Mouse (Mus musculus) forebrain, postnatal 0 days (tissue): ENCODE data around the gene Ppm1f. TPM values are rescaled to one million over a fixed set of nuclear protein-coding genes. Genes with fewer than 3 reads are reported as not detected.

Experiments used
- ATAC-seq: fragments of 200-750 bp; cut with Nextera tagmentation; 2 replicates; pipeline ENCODE4 v1.8.0; 2017; ENCODE audit warnings: mild to moderate bottlenecking, moderate library complexity
- DNase-seq: peaks from one replicate; pipeline ENCODE4 v3.0.0-alpha.2; 2015
- H3K27ac ChIP-seq: fragments of 300-500 bp; sonication (generic); 2 replicates; pipeline ENCODE4 v1.5.1; 2014; ENCODE audit warnings: low read depth, mild to moderate bottlenecking, antibody characterized with exemption, low read length, moderate library complexity, mixed read lengths
- H3K27me3 ChIP-seq: fragments of 300-500 bp; sonication (generic); 2 replicates; pipeline ENCODE4 v1.6.1; 2014; ENCODE audit warnings: mild to moderate bottlenecking, low read length, mixed read lengths; ENCODE audit not compliant: insufficient read depth
- H3K36me3 ChIP-seq: fragments of 300-500 bp; sonication (generic); 2 replicates; pipeline ENCODE4 v1.6.1; 2014; ENCODE audit warnings: mild to moderate bottlenecking, moderate library complexity; ENCODE audit not compliant: insufficient read depth
- H3K4me1 ChIP-seq: fragments of 300-500 bp; sonication (generic); 2 replicates; pipeline ENCODE4 v1.6.1; 2014; ENCODE audit warnings: antibody characterized with exemption; ENCODE audit not compliant: insufficient read depth
- H3K4me2 ChIP-seq: fragments of 300-500 bp; sonication (generic); 2 replicates; pipeline ENCODE4 v1.6.1; 2014; ENCODE audit warnings: low read depth, mild to moderate bottlenecking, moderate library complexity
- H3K4me3 ChIP-seq: fragments of 300-500 bp; sonication (generic); 2 replicates; pipeline ENCODE4 v1.5.1; 2014; ENCODE audit warnings: low read depth, low read length, mixed read lengths
- H3K9ac ChIP-seq: fragments of 300-500 bp; sonication (generic); 2 replicates; pipeline ENCODE4 v1.6.1; 2014; ENCODE audit warnings: mild to moderate bottlenecking
- H3K9me3 ChIP-seq: fragments of 300-500 bp; sonication (generic); 2 replicates; pipeline ENCODE4 v1.6.1; 2016; ENCODE audit warnings: low read length
- CTCF ChIP-seq: sonication (generic); IDR thresholded peaks from 2 replicates; pipeline ENCODE4 v1.5.1; 2016; ENCODE audit warnings: antibody characterized with exemption, control low read depth, low read depth
- WGBS: fragments of 180-500 bp; shearing (Covaris S2); extraction: QIAGEN DNeasy Blood & Tissue Kit; methylation state at CpG from one replicate; pipeline ENCODE4 v1.1.7; 2014; 5-methylcytosine and 5-hydroxymethylcytosine counted together
- polyA plus RNA-seq: library from polyadenylated mRNA; unstranded; fragments of >200 nt; fragmentation: Nextera tagmentation; extraction: Ambion mirVana; gene quantifications from 2 replicates; pipeline ENCODE4 v1.2.1, GENCODE M21; 2015
- total RNA-seq: library from RNA; depleted of rRNA; stranded (reverse); fragments of >200 nt; gene quantifications from 2 replicates; pipeline ENCODE4 v1.2.3, GENCODE M21; 2014; rRNA removed

Gene Ppm1f
- total and polyA plus RNA-seq, 2 experiments from 2014 or later, result 12.1 to 34.7 TPM

DNA sequence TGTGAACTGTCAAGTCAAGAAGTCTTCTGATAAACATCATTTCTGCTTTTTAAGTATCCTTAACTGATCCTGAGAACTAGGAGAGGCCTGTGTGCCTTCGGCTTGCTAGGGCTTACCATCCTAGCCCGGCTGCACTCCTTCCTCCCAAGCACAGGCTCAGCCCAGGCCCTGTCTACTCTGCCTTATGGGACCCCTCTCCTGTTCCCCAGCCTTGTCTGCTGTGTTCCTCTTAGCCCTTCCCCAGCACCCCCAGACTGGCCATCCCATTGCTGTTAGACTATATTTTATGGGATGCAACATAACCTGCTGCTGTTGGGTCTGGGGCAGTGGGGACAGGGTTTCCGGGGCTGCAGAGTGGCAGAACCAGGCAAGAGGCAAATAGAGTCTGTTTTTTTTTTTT lies 34.1 kb downstream of the Ppm1f start:
- no peak for ATAC-seq
- Histone ChIP-seq H3K9me3 (no peaks in the 10 kb centered on the region), H3K27me3 (no peaks in the 10 kb centered on the region), H3K9ac (no peak overlapping the region), H3K27ac (peak overlapping the region; percentile 50), H3K4me3 (no peak overlapping the region), H3K4me2 (no peak overlapping the region), H3K36me3 (peaks cover 2% of the 10 kb centered on the region; the same call in 1 of the 2 replicates), H3K4me1 (no peaks in the 10 kb centered on the region)
- 97% methylated on average over 3 of the region's 3 CpGs for WGBS
- no peak for DNase-seq
- no peak for TF ChIP-seq CTCF

DNA sequence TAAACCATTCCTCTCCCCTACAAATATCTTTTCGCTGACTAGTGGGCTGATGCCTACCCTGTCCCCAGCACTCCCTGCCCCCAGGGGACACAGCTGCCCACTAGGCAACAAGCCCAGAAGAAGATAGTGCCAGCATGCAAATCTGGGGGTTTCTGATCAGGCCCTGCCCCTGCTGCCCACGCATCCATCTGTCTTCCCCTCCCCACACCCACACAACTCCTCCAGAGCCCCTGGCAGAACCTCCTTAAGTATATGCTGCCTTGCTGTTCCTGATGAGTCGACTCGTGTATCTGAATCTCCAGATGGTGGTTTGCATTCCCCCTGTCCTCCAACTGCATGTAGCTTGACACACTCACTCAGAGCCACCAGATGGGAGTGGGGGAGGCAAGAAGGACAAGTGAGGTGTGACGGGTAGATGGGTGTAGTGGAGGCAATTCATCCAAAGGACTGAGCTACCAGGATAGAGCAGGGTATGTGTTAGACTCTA lies 34.6 kb downstream of the Ppm1f start:
- no peak for TF ChIP-seq CTCF
- no peaks in the 10 kb centered on the region for H3K4me1 ChIP-seq
- no peaks in the 10 kb centered on the region for H3K27me3 ChIP-seq
- H3K27ac ChIP-seq, result peak overlapping the region; percentile 50
- no peak overlapping the region for H3K9ac ChIP-seq
- H3K4me3 ChIP-seq, result no peak overlapping the region
- ATAC-seq (peak; percentile 78), DNase-seq (peak; percentile 41)
- H3K4me2 ChIP-seq, result no peak overlapping the region
- no peaks in the 10 kb centered on the region; the same call in 1 of the 2 replicates for H3K36me3 ChIP-seq
- 47% methylated on average over 5 of the region's 5 CpGs for WGBS
- H3K9me3 ChIP-seq, result no peaks in the 10 kb centered on the region

DNA sequence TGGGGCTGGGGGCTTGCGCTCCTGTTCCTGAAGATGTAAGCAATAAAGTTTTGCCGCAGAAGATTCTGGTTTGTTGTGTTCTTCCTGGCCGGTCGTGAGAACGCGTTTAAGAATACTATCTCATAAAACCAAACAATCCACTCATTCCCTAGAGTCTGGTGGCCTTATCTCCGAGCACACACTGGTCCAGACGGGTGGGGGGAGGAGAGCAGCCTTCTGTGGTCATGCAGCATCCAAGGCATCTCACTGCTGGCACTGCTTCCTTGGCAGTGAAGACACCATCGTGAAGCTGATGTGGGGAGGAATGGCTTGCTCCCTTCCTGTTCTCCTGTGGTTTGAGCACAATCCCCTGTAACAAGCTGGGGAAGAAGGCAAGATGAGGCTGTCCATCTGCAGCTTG lies 43.3 kb downstream of the Ppm1f start:
- H3K27ac ChIP-seq, result no peak overlapping the region
- ATAC-seq (no peak), DNase-seq (no peak)
- no peaks in the 10 kb centered on the region for H3K27me3 ChIP-seq
- no peak for TF ChIP-seq CTCF
- no peaks in the 10 kb centered on the region for H3K36me3 ChIP-seq
- H3K9me3 ChIP-seq, result no peaks in the 10 kb centered on the region
- WGBS, result 97% methylated on average over 9 of the region's 9 CpGs
- no peak overlapping the region for H3K9ac ChIP-seq
- no peak overlapping the region for H3K4me3 ChIP-seq
- no peak overlapping the region for H3K4me2 ChIP-seq
- H3K4me1 ChIP-seq, result no peaks in the 10 kb centered on the region

DNA sequence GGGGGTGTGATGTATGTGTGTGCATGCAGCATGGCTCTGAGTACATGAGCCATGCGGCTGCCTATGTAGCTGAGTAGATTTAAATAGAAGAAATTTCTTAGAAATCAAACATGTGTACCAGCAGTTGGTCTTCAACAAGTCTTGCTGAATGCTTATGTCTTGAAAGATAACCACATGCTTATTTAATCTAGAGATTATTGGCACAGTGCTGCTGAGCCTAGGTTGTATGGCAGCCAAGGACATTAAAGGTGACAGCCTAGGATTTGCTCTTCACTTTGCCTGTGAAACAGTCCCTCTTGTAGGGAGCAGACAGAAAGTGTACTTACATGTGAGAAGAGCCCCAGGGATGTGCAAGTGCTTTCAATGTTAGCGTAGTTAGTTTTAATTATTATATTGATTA lies 44.8 kb downstream of the Ppm1f start:
- H3K9me3 ChIP-seq, result no peaks in the 10 kb centered on the region
- ATAC-seq (no peak), DNase-seq (no peak)
- 82% methylated on average over 2 of the region's 2 CpGs for WGBS
- H3K4me1 ChIP-seq, result no peaks in the 10 kb centered on the region
- no peaks in the 10 kb centered on the region for H3K27me3 ChIP-seq
- no peak overlapping the region for H3K27ac ChIP-seq
- H3K9ac ChIP-seq, result no peak overlapping the region
- TF ChIP-seq CTCF, result no peak
- no peak overlapping the region for H3K4me3 ChIP-seq
- H3K4me2 ChIP-seq, result no peak overlapping the region
- no peaks in the 10 kb centered on the region for H3K36me3 ChIP-seq

DNA sequence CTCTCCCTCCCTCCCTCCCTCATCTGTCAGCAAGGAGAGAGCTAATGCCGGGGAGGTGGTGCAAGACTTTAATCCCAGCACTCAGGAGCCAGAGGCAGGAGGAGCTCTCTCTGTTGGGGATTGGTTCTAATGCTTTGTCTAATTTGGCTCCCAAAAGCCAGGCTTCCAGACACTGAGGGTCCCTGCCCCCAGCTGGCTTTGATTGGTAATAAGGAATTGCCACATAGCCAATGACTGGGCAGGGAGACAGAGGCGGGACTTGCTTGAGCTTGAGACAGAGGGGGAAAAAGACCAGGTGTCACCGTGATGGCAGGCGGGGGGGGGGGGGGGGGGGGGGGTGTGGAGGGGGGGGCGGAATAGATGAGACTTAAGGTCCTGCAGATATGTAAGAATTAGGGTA lies 62.3 kb downstream of the Ppm1f start:
- Histone ChIP-seq H3K4me3 (no peak overlapping the region), H3K36me3 (no peaks in the 10 kb centered on the region), H3K27ac (no peak overlapping the region), H3K9ac (no peak overlapping the region), H3K4me1 (no peaks in the 10 kb centered on the region), H3K27me3 (no peaks in the 10 kb centered on the region), H3K9me3 (no peaks in the 10 kb centered on the region), H3K4me2 (no peak overlapping the region)
- TF ChIP-seq CTCF, result no peak
- DNase-seq, result no peak
- peak; percentile 54 for ATAC-seq
- WGBS, result 22% methylated on average over 3 of the region's 5 CpGs

DNA sequence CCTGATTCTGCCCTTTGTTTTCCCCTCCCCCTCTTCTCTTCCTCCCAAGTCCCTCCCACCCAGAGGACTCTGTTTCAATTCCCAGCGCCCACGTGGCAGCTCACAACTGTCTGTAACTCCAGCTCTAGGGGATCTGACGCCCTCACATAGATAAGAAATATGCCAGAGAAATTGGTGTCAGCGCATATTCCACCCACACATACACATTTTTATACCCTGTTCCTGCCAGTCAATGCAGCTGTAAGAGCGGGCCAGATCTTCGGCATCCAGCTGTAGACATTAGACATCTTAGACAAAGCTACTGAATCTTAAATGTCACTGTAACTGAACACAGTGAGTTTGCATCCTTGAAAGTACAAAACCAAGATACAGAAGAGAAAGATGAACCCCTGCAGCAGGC lies 63.6 kb downstream of the Ppm1f start:
- ATAC-seq (no peak), DNase-seq (no peak)
- Histone ChIP-seq H3K27me3 (no peaks in the 10 kb centered on the region), H3K9me3 (no peaks in the 10 kb centered on the region), H3K4me3 (no peak overlapping the region), H3K4me2 (no peak overlapping the region), H3K4me1 (no peaks in the 10 kb centered on the region), H3K36me3 (no peaks in the 10 kb centered on the region), H3K9ac (no peak overlapping the region), H3K27ac (no peak overlapping the region)
- WGBS, result 85% methylated on average over 6 of the region's 6 CpGs
- TF ChIP-seq CTCF, result no peak

DNA sequence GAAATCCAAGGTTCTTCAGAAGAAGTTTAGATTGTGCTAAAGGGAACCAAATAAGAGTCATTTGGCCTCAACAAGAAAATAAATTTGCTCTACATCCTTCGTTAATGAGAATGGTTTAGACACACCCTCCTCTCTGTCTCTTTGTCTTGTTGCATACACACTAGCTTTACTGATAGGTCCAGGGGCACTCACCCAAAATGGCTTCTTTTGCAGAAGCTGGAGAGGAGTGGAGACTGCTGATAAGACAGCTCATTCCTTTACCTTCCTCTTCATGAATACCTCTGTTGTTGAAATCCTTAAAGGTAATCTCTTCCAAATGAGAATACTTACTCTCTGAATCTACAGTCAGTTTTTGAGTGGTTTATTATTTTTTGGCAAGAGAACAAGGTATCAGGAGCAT lies 68.9 kb downstream of the Ppm1f start:
- DNase-seq, result no peak
- no peaks in the 10 kb centered on the region for H3K4me1 ChIP-seq
- H3K27me3 ChIP-seq, result no peaks in the 10 kb centered on the region
- no peak overlapping the region for H3K27ac ChIP-seq
- H3K4me3 ChIP-seq, result no peak overlapping the region
- H3K9ac ChIP-seq, result no peak overlapping the region
- no peak for TF ChIP-seq CTCF
- WGBS, result 65% methylated on average over 1 of the region's 1 CpGs
- no peak for ATAC-seq
- H3K4me2 ChIP-seq, result no peak overlapping the region
- H3K9me3 ChIP-seq, result no peaks in the 10 kb centered on the region
- no peaks in the 10 kb centered on the region for H3K36me3 ChIP-seq

DNA sequence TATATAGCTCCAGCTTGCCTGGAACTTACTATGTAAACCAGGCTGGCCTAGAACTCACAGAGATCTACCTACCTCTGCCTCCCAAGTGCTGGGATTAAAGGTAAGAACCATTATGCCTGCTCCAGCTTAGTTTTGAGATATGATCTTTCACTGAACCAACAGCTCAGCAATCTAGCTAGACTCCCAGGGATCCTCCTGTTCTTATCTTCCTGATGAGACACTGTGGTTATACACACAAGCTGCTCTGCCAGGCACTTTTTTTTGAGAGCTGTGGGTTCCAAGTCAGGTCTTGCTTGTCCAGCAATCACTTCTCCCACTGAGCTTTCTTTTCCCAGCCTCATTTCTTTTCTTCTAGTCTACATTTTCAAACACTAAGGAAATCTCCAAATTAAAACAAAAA lies 70.0 kb downstream of the Ppm1f start:
- Histone ChIP-seq H3K9me3 (no peaks in the 10 kb centered on the region), H3K27ac (no peak overlapping the region), H3K4me1 (no peaks in the 10 kb centered on the region), H3K9ac (no peak overlapping the region), H3K36me3 (no peaks in the 10 kb centered on the region), H3K4me2 (no peak overlapping the region), H3K27me3 (no peaks in the 10 kb centered on the region), H3K4me3 (no peak overlapping the region)
- no peak for ATAC-seq
- DNase-seq, result no peak
- TF ChIP-seq CTCF, result no peak

Other genes with a start within 250 kb of the Ppm1f start
- not detected in 2 replicates for gene Olfr19, start 220.1 kb upstream of the Ppm1f start, total RNA-seq
- 0.08 TPM in 1 of 2 replicates, not detected in the other for gene Olfr19, start 220.1 kb upstream of the Ppm1f start, polyA plus RNA-seq
- gene Spag6l, start 67.0 kb upstream of the Ppm1f start, total RNA-seq, result 19.2 and 27.4 TPM in 2 replicates
- gene Spag6l, start 67.0 kb upstream of the Ppm1f start, polyA plus RNA-seq, result 15.5 and 20.5 TPM in 2 replicates
- gene Igll1, start 32.5 kb upstream of the Ppm1f start, total RNA-seq, result not detected in 2 replicates
- gene Igll1, start 32.5 kb upstream of the Ppm1f start, polyA plus RNA-seq, result not detected in 2 replicates
- 74.3 and 88.6 TPM in 2 replicates for gene Top3b, start 25.7 kb upstream of the Ppm1f start, total RNA-seq
- 41.1 and 52.5 TPM in 2 replicates for gene Top3b, start 25.7 kb upstream of the Ppm1f start, polyA plus RNA-seq
- gene Vpreb1, start 25.6 kb upstream of the Ppm1f start, total RNA-seq, result 0.95 and 6.2 TPM in 2 replicates
- gene Vpreb1, start 25.6 kb upstream of the Ppm1f start, polyA plus RNA-seq, result 0.83 and 0.97 TPM in 2 replicates
- gene Mapk1, start 86.9 kb downstream of the Ppm1f start, total RNA-seq, result 189 and 231 TPM in 2 replicates
- gene Mapk1, start 86.9 kb downstream of the Ppm1f start, polyA plus RNA-seq, result 165 and 207 TPM in 2 replicates
- gene Ypel1, start 173.2 kb downstream of the Ppm1f start, total RNA-seq, result 76.7 and 103 TPM in 2 replicates
- 123 and 131 TPM in 2 replicates for gene Ypel1, start 173.2 kb downstream of the Ppm1f start, polyA plus RNA-seq
- 100 and 104 TPM in 2 replicates for gene Ppil2, start 214.8 kb downstream of the Ppm1f start, total RNA-seq
- 99.3 and 111 TPM in 2 replicates for gene Ppil2, start 214.8 kb downstream of the Ppm1f start, polyA plus RNA-seq
- 3.8 and 5.4 TPM in 2 replicates for gene 2610318N02Rik, start 228.7 kb downstream of the Ppm1f start, total RNA-seq
- gene 2610318N02Rik, start 228.7 kb downstream of the Ppm1f start, polyA plus RNA-seq, result 10.1 and 10.6 TPM in 2 replicates
- 13.5 and 19.2 TPM in 2 replicates for gene Sdf2l1, start 235.9 kb downstream of the Ppm1f start, total RNA-seq
- 16.2 and 19.9 TPM in 2 replicates for gene Sdf2l1, start 235.9 kb downstream of the Ppm1f start, polyA plus RNA-seq
- 57.4 and 73.2 TPM in 2 replicates for gene Ydjc, start 248.2 kb downstream of the Ppm1f start, total RNA-seq
- gene Ydjc, start 248.2 kb downstream of the Ppm1f start, polyA plus RNA-seq, result 44.7 and 45.0 TPM in 2 replicates